Mouse (Mus musculus) spleen, postnatal 36 days (tissue): ENCODE results near the gene Wdfy3.

Experiments used
- DNase-seq, 2 experiments: peaks; one replicate each; pipeline ENCODE4 v3.0.0; 2022; ENCODE audit warnings: low spot score in 2 of 2, mixed read lengths in 1 of 2

Gene Wdfy3

DNA sequence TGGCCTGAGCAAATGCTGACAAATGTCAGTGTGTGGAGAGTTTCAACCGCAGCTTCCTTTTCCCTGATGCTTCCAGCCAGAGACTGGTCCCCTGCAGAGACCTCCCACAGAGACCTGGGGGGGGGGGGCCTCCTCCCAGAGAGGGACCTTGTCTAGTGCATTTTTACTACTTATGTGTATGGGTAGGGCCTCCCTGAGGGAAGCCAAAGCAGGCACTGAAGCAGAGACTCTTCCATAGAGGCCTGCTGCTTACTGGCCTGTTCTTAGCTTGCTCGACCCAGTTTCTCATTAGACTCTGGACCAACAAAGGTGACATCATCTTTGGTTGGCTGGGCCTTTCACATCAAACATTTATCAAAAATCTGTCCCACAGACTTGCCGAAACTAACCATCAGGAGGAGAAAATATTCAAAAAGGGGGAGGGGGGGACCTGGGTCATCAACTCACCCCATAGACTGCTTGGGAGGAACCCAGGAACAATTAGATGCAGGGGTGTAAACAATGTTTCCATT, 14.5 kb downstream of the Wdfy3 start:
- peak in 1 of 2 experiments; percentile 9 for DNase-seq

DNA sequence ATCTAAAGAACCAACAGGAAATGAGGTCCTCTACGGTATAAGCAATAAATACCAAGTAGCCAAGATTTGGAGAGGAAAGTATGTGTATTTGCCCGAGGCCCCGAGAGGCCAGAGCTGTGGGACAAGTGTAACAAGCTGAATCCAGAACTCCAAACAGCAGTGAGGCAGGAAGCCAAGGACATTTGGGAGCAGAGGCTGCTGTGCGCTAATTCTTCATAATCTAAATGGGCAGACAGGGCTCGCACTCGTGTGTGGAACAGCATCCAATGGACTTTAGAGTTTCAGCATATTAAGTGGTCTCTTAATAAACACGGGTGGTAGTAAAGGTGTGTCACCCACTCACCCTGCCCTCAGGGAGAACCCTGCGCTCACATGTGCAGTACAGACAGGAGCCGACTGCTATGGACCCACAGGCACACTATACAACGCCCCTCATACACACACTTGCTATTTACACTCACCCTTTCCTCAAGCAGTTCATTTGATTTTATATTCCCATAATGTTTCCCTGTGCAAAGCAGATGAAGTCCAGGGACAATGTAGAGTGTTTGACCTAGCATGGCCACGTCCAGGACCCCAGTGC, 15.1 kb downstream of the Wdfy3 start:
- no peak for DNase-seq

DNA sequence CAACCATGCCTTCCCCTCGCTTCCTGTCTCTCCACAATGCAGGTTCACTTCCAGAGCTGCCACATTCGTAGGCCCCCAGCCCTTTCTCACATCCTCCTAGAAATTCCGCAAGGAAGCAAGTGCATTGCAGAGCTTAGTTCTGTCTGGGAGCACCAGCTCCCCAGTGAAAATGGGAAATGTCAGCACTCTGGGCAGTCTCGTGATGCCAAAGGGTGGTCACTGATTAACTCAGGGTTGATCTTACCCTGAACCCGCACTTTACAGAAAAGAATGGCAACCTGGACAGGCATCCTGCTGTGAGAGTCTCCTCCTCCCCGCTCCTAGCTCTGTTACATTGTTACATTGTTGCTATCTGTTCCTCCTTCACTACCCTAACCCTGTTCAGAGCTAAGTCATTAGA, 16.8 kb downstream of the Wdfy3 start:
- DNase-seq: no peak

DNA sequence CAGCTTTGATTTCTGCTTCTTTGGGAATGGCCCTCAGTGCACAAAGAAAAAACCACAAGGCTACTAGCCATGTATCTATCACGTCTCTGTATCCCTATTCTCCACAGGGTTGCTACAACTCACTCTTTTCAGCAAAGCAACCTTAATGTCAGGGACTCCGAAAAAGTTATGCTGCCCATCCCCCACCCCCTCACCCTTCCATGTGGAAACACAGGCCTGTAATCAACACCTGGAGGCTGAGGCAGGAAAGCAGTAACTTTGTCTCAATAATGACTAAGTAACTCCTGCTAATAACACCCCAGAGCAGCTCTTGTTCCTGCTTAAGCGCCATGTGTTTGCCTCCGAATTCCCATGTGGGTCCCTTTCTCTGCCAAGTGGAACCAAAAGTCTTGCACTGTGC, 17.3 kb downstream of the Wdfy3 start:
- no peak for DNase-seq

DNA sequence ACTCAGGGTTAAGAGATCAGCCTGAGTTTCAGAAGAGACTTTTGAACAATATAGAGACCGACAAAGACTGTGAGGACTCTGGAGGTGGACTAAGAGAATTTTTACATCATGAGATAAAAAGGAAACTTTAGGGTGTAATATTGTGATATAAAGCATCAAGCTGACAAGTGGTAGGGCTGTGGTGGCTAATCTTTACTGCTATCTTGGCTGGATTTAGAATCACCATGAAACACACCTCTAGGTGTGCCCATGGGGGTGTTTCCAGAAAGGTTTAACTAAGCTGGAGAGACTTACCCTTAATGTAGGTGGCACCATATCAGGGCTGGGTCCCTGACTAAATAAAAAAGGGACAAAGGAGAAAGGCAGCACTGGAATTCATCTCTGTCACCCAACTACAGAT, 19.0 kb downstream of the Wdfy3 start:
- no peak for DNase-seq

DNA sequence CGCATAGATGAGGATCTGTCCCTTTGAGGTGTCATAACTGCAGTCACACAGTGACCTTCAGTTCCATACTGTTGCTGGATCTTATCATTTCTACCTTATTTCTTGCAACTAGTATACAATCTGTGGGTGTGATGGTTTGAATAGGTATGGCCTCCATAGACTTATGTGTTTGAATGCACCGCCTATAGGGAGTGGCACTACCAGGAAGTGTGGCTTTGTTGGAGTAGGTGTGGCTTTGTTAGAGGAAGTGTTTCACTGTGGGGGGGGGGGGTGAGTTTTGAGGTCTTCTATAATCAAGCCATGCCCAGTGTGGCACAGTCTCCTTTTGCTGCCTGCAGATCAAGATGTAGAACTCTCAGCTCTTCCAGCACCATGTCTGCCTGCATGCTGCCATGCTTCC, 21.3 kb downstream of the Wdfy3 start:
- no peak for DNase-seq

DNA sequence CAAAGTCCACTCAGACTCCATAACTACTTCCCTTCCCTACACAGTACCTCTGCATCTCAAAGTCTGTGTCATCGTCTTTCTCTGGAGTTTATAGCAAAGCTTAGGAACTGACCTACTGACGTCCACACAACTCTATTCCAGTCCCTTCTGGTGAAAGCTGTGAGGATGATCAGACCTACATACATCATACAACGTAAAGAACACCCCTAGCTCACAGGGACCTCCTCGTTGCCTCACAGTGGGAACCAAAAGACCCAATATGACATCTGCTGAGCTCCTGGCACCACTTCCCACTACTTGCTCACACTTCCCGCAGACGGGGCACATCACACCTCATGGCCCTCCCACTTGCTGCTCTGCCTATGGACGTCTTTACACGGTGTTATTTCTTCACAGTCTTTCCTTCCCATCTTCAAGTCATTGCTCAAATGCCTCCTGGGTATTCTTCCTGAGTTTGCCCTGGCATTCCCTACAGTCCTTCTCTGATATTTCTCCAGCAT, 23.1 kb downstream of the Wdfy3 start:
- no peak for DNase-seq

DNA sequence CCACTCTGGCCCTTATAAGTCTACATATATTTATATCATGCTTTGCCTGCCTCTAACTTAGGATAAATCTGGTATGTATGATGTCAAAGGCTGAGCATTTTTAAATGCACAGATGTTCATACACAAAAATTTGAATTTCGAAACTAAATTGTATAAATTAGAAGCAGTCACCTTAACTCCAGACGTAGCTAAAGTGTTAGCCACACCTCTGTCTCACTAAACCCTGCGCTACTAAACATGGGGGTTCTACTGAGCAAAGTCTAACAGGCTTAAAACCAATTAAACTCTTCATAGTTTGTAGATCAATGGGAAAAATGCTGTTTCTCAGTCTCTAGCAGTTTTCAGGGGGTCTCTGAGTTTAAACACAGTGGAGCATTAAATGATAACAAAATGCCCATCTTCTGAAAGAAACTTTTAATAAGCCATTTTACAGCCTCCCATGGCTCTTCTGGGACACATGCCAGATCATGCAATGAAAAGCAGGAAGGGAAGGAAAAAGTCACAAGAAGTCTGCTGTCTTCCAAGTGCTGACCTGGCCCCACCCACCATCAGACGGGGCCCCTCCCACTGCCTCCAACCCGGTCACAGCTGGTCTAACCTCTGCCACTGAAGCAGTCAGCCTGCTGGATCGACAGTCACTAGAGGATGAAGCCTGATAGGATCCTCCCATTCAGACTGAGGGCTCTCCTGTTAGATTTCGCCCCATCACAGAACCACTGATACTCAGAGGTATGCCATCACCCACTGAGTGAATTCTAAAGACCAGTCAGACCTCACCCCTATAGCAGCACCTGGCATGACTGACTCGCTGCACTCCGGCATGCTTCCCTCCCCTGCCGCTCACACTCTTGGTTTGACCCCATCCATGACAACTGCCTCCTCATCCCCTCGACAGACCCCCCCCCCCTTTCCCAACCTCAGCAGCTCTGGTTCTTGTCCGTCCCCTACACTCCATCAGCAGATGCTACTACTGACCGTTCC, 23.8 kb downstream of the Wdfy3 start:
- peak in 1 of 2 experiments; percentile 13 for DNase-seq

DNA sequence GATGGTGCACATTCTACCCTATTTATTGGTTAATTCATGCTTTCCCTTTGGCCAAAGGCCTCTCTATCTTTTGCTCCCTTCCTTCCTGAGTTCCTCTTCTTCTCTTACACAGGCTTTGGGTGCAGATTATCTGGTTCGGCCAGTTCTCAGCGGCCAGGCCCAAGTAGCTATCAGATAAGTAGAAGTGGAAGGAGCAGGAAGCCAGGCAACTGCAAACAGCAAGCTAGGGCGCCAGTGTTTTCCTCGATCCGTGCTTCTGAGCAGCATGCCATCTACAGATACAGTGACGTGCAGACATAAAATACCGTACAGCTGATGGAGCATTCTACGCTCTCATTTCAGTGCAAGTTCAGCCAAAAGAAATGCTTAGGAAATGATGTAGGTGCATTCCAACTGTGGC, 24.5 kb downstream of the Wdfy3 start:
- DNase-seq: peak in 1 of 2 experiments; percentile 14

DNA sequence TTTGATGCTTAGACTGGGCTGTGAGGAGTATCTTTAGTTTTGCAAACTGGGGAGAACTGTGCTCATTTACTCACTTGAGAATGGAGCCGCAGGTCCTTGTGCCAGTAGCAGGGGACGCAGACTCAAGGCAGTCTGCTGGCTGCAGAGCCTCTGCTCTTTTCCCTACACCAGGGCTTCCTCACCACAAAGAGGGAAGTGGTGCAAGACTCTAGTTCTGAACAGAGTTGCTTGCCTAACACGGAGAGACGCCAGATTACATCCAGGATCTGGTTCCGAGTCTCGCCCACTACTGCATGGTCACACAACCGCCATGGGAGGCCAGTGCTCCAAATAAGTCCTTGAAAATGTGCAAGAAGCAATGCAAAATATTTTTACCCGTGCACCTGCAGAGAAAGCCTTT, 36.4 kb downstream of the Wdfy3 start:
- DNase-seq: peak in 1 of 2 experiments; percentile 5

DNA sequence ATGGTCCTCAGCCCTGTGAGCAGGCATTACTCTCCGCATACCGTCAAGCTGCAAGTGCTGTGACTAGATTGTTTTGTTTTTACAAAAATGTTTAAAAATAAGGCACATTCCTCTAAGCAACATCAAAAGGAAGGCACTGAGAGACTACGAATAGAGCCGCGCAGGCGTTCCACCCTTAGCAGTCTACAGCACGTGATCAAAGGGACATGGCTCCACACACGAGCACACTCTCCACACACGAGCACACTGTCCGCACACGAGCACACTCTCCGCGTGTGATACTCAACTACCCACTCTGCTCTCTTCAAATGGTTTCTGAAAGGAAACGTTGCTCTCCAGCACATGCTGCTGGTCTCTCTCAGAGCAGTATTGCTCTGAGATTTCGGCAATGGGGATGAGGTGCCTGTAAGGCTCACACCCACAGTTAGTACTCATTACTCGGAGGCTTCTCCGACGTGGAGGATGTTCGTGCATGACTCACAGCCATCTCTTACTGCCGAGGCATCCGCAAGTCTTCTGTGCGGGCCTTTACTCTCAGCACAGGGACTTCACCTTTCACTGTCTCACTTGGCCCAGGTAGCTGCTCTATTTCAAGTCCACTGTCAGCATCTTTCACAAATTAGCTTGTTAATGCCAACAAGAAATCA, 37.0 kb downstream of the Wdfy3 start:
- no peak for DNase-seq

DNA sequence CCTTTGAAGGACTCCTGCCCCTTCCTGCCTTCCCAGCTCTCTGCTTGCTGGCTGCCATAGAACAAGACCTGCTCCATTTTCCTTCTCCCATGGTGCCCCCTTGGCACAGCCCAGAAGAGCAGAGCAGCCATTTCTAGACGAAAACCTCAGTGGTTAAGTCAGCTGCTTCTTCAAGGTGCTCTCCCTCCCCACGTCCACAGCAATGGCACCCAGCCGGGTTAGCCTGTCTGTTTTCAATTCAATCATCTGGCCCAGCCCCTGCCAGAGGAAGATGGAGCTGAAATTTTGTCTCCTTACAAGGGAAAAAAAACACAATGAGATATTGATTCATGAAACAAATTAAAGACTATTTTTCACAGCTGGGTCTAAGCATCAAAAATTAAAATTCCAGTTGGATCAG, 37.5 kb downstream of the Wdfy3 start:
- DNase-seq: no peak

DNA sequence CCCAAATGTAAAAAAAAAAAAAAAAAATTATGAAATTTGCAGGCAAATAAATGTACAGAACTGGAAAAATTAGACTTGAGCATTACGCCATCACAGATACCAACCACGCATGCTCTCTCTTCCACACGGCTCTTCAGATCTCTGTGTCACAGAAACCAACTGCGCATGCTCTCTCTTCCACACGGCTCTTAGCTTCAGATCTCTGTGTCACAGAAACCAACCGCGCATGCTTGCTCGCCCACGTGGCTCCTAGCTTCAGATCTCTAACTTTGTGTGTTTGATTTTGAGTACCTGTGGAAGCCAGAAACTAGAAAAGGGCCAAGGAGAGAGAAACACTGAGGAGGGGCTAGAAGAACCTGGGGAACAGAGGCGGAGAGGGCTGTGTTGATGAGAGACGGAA, 46.3 kb downstream of the Wdfy3 start:
- DNase-seq: no peak

DNA sequence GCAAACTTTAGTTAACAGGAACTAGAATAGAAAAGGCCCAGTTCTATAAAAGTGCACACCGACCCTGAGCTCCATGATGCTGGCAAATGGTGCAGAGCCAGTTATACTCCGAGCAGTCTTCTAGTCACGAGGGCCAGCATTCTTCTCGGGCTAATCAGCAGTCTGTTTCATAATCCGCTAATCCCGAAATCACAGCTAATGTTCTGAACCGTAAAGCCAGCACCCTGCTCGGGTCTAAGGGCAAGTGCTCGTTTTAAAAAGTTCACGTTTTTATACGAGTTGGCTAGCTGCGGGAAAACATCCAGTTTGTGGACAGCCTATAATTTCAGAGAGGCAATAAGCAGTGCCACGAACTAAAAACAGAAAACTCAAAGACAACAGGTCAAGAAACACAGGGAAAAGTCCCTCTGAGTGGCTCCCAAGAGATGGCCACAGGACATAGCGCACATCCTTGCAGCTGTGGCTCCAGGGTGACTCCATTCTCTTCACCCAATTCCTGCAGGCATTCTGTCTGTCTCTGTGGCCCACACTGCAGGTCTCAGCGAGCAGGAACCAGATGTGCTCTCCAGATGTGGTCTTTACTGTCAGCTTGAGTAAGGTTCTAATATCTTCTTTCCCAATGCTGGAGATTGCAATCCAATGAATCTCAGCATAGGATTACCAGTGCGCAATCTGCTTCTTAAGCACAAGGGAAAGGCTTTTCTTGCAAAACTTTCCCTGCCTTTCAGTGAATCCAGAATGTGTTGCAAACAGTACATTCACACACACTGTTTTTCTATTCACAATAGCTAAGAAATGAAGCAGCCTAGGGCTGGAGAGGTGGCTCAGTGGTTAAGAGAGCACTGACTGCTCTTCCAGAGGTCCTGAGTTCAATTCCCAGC, 47.5 kb downstream of the Wdfy3 start:
- DNase-seq: no peak

DNA sequence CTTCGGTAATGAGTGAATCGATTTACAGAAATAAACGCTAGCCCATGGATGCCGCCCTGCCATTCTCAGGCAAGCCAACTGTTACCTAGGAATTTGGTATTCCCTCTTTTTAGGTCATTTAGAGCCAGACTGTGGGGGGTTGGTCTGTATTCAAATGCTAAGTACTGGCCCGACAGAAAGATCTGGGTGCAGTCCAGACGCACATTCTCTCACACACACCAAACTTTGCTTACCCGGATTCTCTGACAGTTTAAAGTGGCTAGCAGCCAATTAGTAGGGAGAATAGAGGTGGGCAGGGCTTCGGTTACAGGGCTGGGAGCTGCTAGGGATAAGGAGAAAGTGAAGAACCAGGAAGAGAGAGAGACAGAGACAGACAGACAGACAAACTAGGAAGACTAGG, 55.5 kb downstream of the Wdfy3 start:
- DNase-seq: no peak

DNA sequence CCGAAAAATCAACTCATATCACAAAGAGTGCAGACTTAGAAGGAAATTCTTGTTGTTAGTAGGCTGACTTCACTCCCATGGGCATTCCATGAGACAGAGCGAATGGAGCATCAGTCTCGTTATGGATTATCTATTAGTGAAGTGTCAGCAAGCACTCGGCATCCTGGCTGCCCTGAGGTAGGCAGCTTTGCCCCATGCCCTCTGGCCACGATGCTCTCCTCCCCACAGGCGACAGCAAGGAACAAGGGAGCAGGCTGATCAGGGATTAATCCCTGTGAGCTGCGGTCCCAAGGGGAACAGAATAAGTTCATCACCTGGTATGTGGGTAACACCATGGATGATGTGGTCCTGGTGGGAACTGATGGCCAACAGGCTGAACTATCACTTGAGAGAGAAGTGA, 55.9 kb downstream of the Wdfy3 start:
- no peak for DNase-seq

DNA sequence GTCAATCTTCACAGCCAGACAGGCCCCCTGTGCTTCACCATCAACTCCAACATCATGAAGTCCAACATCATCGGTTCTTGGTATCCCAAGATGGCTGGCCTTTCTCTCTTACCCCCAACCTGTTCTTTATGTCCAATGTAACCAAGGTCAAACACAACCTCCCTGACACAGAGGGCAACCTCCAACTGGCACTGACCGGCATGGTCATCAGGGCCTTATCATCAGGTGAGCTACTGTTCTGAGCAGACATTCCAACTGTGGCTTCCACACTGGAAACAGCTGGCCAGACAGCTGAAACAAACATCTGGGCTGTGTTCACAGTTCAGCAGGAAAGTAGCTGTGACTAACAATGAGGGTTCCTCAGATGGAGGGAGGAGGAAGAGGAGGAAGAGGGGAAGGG, 58.8 kb downstream of the Wdfy3 start:
- no peak for DNase-seq

DNA sequence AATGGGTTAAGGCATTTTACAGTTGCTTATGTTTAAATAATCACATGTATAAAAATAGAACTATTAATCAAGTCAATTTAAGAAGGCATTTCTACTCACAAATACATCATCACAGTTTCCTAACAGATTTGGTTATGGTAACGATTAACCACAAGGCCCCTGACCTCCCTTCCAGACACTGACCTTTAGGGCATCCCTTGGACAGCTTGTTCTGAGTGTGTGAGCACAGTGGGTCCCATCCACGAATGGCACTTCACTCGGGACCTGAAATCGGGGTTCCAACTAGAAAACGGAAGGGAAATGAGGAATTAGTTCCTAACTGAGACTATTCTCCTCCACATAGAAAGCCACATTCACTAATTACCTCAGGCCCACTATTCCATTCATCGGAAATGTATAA, 60.1 kb downstream of the Wdfy3 start:
- no peak for DNase-seq

DNA sequence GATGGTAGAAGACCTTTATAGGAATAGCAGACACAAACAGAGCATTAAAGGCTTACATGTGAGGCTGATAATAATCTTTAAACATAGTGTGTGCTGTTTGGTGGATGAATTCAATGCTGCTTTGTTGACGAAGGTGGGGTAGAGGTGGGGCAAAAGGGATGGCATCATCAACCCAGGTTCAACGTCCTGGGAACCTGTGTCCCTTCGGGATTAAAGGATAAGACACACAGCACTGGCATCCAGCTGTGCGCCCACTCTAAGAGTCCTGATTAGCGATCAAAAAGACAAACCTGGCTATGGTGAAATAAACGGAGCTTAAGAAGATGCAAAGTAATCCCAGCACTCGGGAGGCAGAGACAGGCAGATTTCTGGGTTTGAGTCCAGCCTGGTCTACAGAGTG, 61.0 kb downstream of the Wdfy3 start:
- no peak for DNase-seq

DNA sequence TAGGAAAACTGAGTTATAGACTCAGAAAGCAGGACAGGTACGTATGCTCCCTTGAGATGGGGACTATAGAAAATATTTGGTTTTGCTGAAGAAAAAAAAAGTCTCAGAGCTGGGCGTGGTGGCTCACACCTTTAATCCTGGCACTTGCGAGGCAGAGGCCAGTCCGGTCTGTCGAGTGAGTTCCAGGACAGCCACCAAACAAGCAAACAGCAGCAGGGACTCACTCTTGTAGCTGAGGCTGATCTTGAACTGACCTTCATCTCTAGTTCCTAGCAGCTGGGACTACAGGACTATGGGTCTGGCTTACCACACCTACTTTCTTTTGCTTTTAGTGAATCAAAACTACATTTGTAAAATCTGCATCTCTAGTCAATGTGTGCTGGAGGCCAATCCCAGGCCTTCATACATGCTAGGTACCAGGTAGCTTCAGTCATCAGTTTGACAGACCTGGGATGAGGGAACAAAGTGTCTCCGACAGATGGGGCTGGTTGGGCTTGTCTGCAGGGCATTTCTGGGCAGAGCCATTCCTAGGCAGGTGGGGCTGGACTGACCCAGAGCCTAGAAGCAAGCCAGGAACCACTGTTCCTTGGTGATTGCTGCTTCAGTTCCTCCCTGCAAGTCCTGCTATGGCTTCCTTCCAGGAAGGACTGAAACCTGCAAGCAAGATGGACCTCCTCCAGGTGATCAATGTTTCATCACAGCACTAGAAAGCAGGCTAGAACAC, 63.3 kb downstream of the Wdfy3 start:
- DNase-seq: no peak

DNA sequence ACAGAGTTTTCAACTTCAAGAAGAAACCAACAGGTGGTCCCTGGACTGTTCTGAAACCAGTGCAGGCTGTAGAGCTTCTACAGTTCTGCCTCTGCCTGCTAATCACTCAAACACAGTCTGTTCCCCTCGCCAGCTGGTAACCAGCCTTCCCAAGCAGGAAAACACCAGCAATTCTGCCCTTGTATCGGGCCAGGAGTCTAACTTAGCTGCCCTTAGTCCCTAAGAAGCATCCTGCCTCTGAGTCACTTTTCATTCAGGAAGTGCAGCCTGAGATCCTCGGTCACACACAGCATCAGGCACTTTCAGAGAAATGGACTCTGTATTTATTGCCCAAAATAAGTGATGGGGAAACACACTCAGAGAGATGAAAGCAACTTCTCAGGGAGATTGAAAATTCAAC, 66.3 kb downstream of the Wdfy3 start:
- DNase-seq: no peak
